Mouse (Mus musculus) C2C12 (cell line): ENCODE measurements at regions not wholly inside any gene's neighbourhood (a gene's known extent, or its start where the extent isn't known, plus 50 kb on each side); places are given as distances from the start of the nearest gene placed in this dataset.

Experiments used
- H3K27me3 ChIP-seq: one replicate; pipeline ENCODE4 v1.6.1; 2011; ENCODE audit not compliant: control insufficient read depth, insufficient read depth, insufficient read length
- H3K36me3 ChIP-seq: one replicate; pipeline ENCODE4 v1.6.1; 2011; ENCODE audit not compliant: control insufficient read depth, insufficient read depth
- H3K4me3 ChIP-seq: one replicate; pipeline ENCODE4 v1.5.1; 2011; ENCODE audit warnings: mild to moderate bottlenecking, control low read depth; ENCODE audit not compliant: poor library complexity, insufficient read depth, severe bottlenecking
- H3K79me2 ChIP-seq: one replicate; pipeline ENCODE4 v1.6.1; 2011; ENCODE audit not compliant: control insufficient read depth, insufficient read depth
- H3K79me3 ChIP-seq: one replicate; pipeline ENCODE4 v1.6.1; 2011; ENCODE audit warnings: low read depth, control low read depth
- H3ac ChIP-seq: one replicate; pipeline ENCODE3; 2011; ENCODE audit warnings: low read depth; ENCODE audit not compliant: control insufficient read depth, insufficient read length
- CEBPB ChIP-seq: IDR thresholded peaks from one replicate; pipeline ENCODE4 v1.6.1; 2011; ENCODE audit warnings: low read depth, mild to moderate bottlenecking, control low read depth, moderate library complexity
- CTCF ChIP-seq: IDR thresholded peaks from one replicate; pipeline ENCODE4 v1.5.1; 2011; ENCODE audit not compliant: control insufficient read depth, insufficient read depth, insufficient read length
- FOSL1 ChIP-seq: IDR thresholded peaks from one replicate; pipeline ENCODE4 v1.8.0; 2011; ENCODE audit warnings: mild to moderate bottlenecking, low read length; ENCODE audit not compliant: poor library complexity, insufficient read depth, severe bottlenecking
- MAX ChIP-seq: IDR thresholded peaks from one replicate; pipeline ENCODE4 v1.6.1; 2011; ENCODE audit warnings: mild to moderate bottlenecking, control low read depth
- MYOD1 ChIP-seq: IDR thresholded peaks from one replicate; pipeline ENCODE4 v1.6.1; 2011; ENCODE audit warnings: low read depth; ENCODE audit not compliant: control insufficient read depth, insufficient read length
- MYOG ChIP-seq: IDR thresholded peaks from one replicate; pipeline ENCODE4 v1.6.1; 2011; ENCODE audit not compliant: control insufficient read depth, insufficient read length; ENCODE audit errors: extremely low read depth
- USF1 ChIP-seq: IDR thresholded peaks from one replicate; pipeline ENCODE4 v1.6.1; 2011; ENCODE audit warnings: low read depth, mild to moderate bottlenecking, control low read depth, moderate library complexity

GRCm38 (mm10) chr10:91575323-91576064, 394.4 kb upstream of the Tmpo start:
- Histone ChIP-seq H3K36me3 (no peaks in the 10 kb centered on the region), H3K79me3 (no peaks in the 10 kb centered on the region), H3K27me3 (no peaks in the 10 kb centered on the region), H3ac (no peak overlapping the region), H3K79me2 (no peaks in the 10 kb centered on the region), H3K4me3 (no peak overlapping the region)
- TF ChIP-seq MYOG (no peak), CEBPB (no peak), MYOD1 (no peak), CTCF (no peak), USF1 (no peak), FOSL1 (no peak), MAX (no peak)

GRCm38 (mm10) chr10:91572796-91573195, 391.7 kb upstream of the Tmpo start:
- Histone ChIP-seq H3K27me3 (no peaks in the 10 kb centered on the region), H3K4me3 (no peak overlapping the region), H3K36me3 (no peaks in the 10 kb centered on the region), H3K79me3 (no peaks in the 10 kb centered on the region), H3K79me2 (no peaks in the 10 kb centered on the region), H3ac (no peak overlapping the region)
- no peak for TF ChIP-seq CTCF
- no peak for TF ChIP-seq FOSL1
- TF ChIP-seq USF1 = no peak
- TF ChIP-seq MYOG = no peak
- no peak for TF ChIP-seq MYOD1
- no peak for TF ChIP-seq MAX
- TF ChIP-seq CEBPB = no peak

- no peaks in the 10 kb centered on the region for H3K79me2 ChIP-seq
- no peak overlapping the region for H3ac ChIP-seq
- H3K36me3 ChIP-seq = no peaks in the 10 kb centered on the region
- TF ChIP-seq MYOD1 = no peak
- no peak for TF ChIP-seq FOSL1
- no peak for TF ChIP-seq CEBPB
- TF ChIP-seq USF1 = no peak
- no peak for TF ChIP-seq CTCF
- no peak for TF ChIP-seq MAX
- no peak for TF ChIP-seq MYOG
- H3K27me3 ChIP-seq = no peaks in the 10 kb centered on the region
- no peak overlapping the region for H3K4me3 ChIP-seq
- no peaks in the 10 kb centered on the region for H3K79me3 ChIP-seq
Measured at GRCm38 (mm10) chr10:91569046-91569445, 387.9 kb upstream of the Tmpo start.

- Histone ChIP-seq H3K27me3 (no peaks in the 10 kb centered on the region), H3K36me3 (no peaks in the 10 kb centered on the region), H3K4me3 (no peak overlapping the region), H3K79me3 (no peaks in the 10 kb centered on the region), H3ac (no peak overlapping the region), H3K79me2 (no peaks in the 10 kb centered on the region)
- no peak for TF ChIP-seq MYOG
- no peak for TF ChIP-seq CTCF
- TF ChIP-seq CEBPB = no peak
- no peak for TF ChIP-seq MYOD1
- no peak for TF ChIP-seq FOSL1
- TF ChIP-seq MAX = no peak
- TF ChIP-seq USF1 = no peak
Measured at GRCm38 (mm10) chr10:91566116-91566774, 385.1 kb upstream of the Tmpo start.

- no peaks in the 10 kb centered on the region for H3K36me3 ChIP-seq
- no peak overlapping the region for H3ac ChIP-seq
- no peak overlapping the region for H3K4me3 ChIP-seq
- no peaks in the 10 kb centered on the region for H3K27me3 ChIP-seq
- TF ChIP-seq USF1 = no peak
- TF ChIP-seq MYOD1 = no peak
- no peak for TF ChIP-seq MAX
- TF ChIP-seq MYOG = no peak
- TF ChIP-seq FOSL1 = no peak
- TF ChIP-seq CEBPB = no peak
- TF ChIP-seq CTCF = no peak
- no peaks in the 10 kb centered on the region for H3K79me3 ChIP-seq
- H3K79me2 ChIP-seq = no peaks in the 10 kb centered on the region
Measured at GRCm38 (mm10) chr10:91559307-91559706, 378.2 kb upstream of the Tmpo start.
